Comparison of ENCODE assay signal across 15 mouse cellular contexts in the genomic region with DNA sequence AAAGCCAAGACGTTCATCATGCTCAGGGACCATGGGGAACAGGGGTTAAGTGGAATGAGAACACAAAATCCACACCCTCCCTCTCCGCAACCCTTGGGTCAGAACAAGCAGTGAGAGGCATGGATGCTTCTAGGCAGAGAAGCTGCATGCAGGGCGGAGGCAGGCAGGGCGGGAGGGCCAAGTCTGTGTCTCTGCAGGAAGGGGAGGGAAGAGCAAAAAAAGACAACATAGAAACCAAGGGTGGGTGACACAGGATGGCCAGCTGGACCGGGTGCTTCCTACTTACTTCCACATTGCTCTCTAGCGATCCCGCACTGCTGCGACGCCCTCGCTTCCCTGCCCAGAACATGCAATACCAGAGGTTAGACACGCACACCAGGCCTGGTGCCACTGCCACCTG. TPM values are rescaled to one million over a fixed set of nuclear protein-coding genes. Genes with fewer than 3 reads are reported as not detected.
DNase-seq lines count a peak whose midpoint lies in the region; ATAC-seq and TF ChIP-seq lines count a peak whose summit lies in the region.
"Had no signal": no experiment of that assay in that cellular context is flagged by ENCODE, and none has a peak within 500 bp of the region (broad histone marks: within the 10 kb centered on the region; RNA-seq: fewer than 3 reads in every experiment).

No protein-coding gene starts in this region.

- 86% methylated on average over 11 of the region's 11 CpGs for WGBS in heart, embryonic 12.5 days
- WGBS in lung, postnatal 0 days = 63% methylated on average over 11 of the region's 11 CpGs
- WGBS in lung, adult 2 months = 69% methylated on average over 11 of the region's 11 CpGs
- WGBS in kidney, postnatal 0 days = 58% methylated on average over 11 of the region's 11 CpGs
- WGBS in forebrain, embryonic 11.5 days = 88% methylated on average over 11 of the region's 11 CpGs

- intact Hi-C loops in heart, postnatal 36 days (cut with DNase I) = no loop called here

- peak overlapping the region; percentile 16; the same call in 1 of the 2 replicates for H3K27ac ChIP-seq in heart, embryonic 12.5 days (ENCODE audit: poor library complexity, severe bottlenecking)
- H3K27ac ChIP-seq in lung, postnatal 0 days (ENCODE audit: low read length) = no peak overlapping the region; the same call in 1 of the 2 replicates
- peak overlapping the region; percentile 65; the same call in 1 of the 2 replicates for H3K27ac ChIP-seq in kidney, postnatal 0 days
- H3K27ac ChIP-seq in forebrain, embryonic 11.5 days (ENCODE audit: low read depth, low read length) = no peak overlapping the region
- H3K27ac ChIP-seq: hindbrain, embryonic 15.5 days; midbrain, embryonic 12.5 days had no signal

- peak; percentile 7; the same call in 1 of the 2 replicates for TF ChIP-seq CTCF in lung, postnatal 0 days (IDR thresholded peaks at IDR 0.05)
- TF ChIP-seq CTCF in lung, adult 2 months (IDR thresholded peaks at IDR 0.05; ENCODE audit: insufficient read depth, low read length) = no peak
- no peak for TF ChIP-seq CTCF in kidney, postnatal 0 days (IDR thresholded peaks at IDR 0.05; ENCODE audit: low read depth)

- no peak for DNase-seq in heart, postnatal 36 days
- DNase-seq in lung, postnatal 0 days (ENCODE audit: low spot score) = peak; percentile 35
- DNase-seq in lung, adult 2 months = no peak
- peak; percentile 60 for DNase-seq in kidney, postnatal 0 days (ENCODE audit: low spot score)
- DNase-seq in yolk sac, embryonic 10.5 days (ENCODE audit: low spot score) = peak; percentile 15
- no peak for DNase-seq in forebrain, embryonic 11.5 days (ENCODE audit: low spot score)
- DNase-seq: cerebellum, postnatal 25 days; forebrain, postnatal 0 days; gastrocnemius, postnatal 14 days; left cerebral cortex, postnatal 4 days had no signal

- H3K4me2 ChIP-seq in heart, embryonic 12.5 days = no peak overlapping the region
- no peak overlapping the region for H3K4me2 ChIP-seq in lung, postnatal 0 days (replicated peaks; ENCODE audit: low read depth, low read length)
- no peak overlapping the region for H3K4me2 ChIP-seq in kidney, postnatal 0 days (ENCODE audit: low read length)
- H3K4me2 ChIP-seq in forebrain, embryonic 11.5 days (ENCODE audit: low read depth, low read length, severe bottlenecking) = no peak overlapping the region
- H3K4me2 ChIP-seq: hindbrain, embryonic 15.5 days; liver, embryonic 15.5 days; midbrain, embryonic 12.5 days had no signal

- no peak for ATAC-seq in heart, embryonic 12.5 days (ENCODE audit: insufficient number of reproducible peaks, low FRiP score)
- ATAC-seq in lung, postnatal 0 days = peak; percentile 23
- peak; percentile 3; the same call in 1 of the 2 replicates for ATAC-seq in kidney, postnatal 0 days (replicated peaks; ENCODE audit: low FRiP score, low read depth)
- no peak for ATAC-seq in forebrain, embryonic 11.5 days (replicated peaks; ENCODE audit: low FRiP score)
- ATAC-seq: forebrain, postnatal 0 days; Patski had no signal

- H3K9me3 ChIP-seq in heart, embryonic 12.5 days (replicated peaks) = no peaks in the 10 kb centered on the region
- H3K9me3 ChIP-seq in lung, postnatal 0 days (ENCODE audit: low read length) = no peaks in the 10 kb centered on the region
- no peaks in the 10 kb centered on the region for H3K9me3 ChIP-seq in kidney, postnatal 0 days (replicated peaks; ENCODE audit: low read length)
- H3K9me3 ChIP-seq in forebrain, embryonic 11.5 days (ENCODE audit: control insufficient read depth, low read length) = no peaks in the 10 kb centered on the region
- H3K9me3 ChIP-seq: hindbrain, embryonic 15.5 days; liver, embryonic 15.5 days; midbrain, embryonic 12.5 days had no signal

- no peak for TF ChIP-seq EP300 in lung, postnatal 0 days (IDR thresholded peaks at IDR 0.05)

- H3K36me3 ChIP-seq in heart, embryonic 12.5 days = peaks cover 84% of the 10 kb centered on the region
- peaks cover 55% of the 10 kb centered on the region for H3K36me3 ChIP-seq in lung, postnatal 0 days (ENCODE audit: insufficient read depth, low read length)
- peaks cover 37% of the 10 kb centered on the region for H3K36me3 ChIP-seq in kidney, postnatal 0 days (ENCODE audit: insufficient read depth, low read length)
- H3K36me3 ChIP-seq in forebrain, embryonic 11.5 days (ENCODE audit: control insufficient read depth, insufficient read depth, low read length) = peaks cover 2% of the 10 kb centered on the region; the same call in 1 of the 2 replicates

- no peak overlapping the region for H3K4me3 ChIP-seq in heart, embryonic 12.5 days
- no peak overlapping the region for H3K4me3 ChIP-seq in lung, postnatal 0 days (ENCODE audit: low read depth, low read length)
- H3K4me3 ChIP-seq in lung, adult 2 months (replicated peaks; ENCODE audit: extremely low read depth, low read depth, low read length) = no peak overlapping the region
- no peak overlapping the region for H3K4me3 ChIP-seq in kidney, postnatal 0 days (replicated peaks; ENCODE audit: low read depth, low read length)
- no peak overlapping the region for H3K4me3 ChIP-seq in forebrain, embryonic 11.5 days (ENCODE audit: low read depth, low read length)
- H3K4me3 ChIP-seq: hindbrain, embryonic 15.5 days; liver, embryonic 15.5 days; midbrain, embryonic 12.5 days had no signal

- no peak overlapping the region for H3K9ac ChIP-seq in heart, embryonic 12.5 days
- no peak overlapping the region for H3K9ac ChIP-seq in lung, postnatal 0 days (replicated peaks; ENCODE audit: low read depth)
- no peak overlapping the region for H3K9ac ChIP-seq in kidney, postnatal 0 days (ENCODE audit: low read depth, low read length)
- H3K9ac ChIP-seq in forebrain, embryonic 11.5 days (ENCODE audit: low read length) = no peak overlapping the region
- H3K9ac ChIP-seq: forebrain, postnatal 0 days; hindbrain, embryonic 15.5 days; liver, embryonic 15.5 days; midbrain, embryonic 12.5 days had no signal

- H3K27me3 ChIP-seq in heart, embryonic 12.5 days (replicated peaks) = no peaks in the 10 kb centered on the region
- no peaks in the 10 kb centered on the region for H3K27me3 ChIP-seq in lung, postnatal 0 days (replicated peaks; ENCODE audit: insufficient read depth, low read length)
- no peaks in the 10 kb centered on the region for H3K27me3 ChIP-seq in kidney, postnatal 0 days (ENCODE audit: insufficient read depth, low read length)
- no peaks in the 10 kb centered on the region for H3K27me3 ChIP-seq in forebrain, embryonic 11.5 days (ENCODE audit: control insufficient read depth, insufficient read depth, low read length)
- H3K27me3 ChIP-seq: hindbrain, embryonic 15.5 days; liver, embryonic 15.5 days; midbrain, embryonic 12.5 days; Patski had no signal

- no peak for TF ChIP-seq POLR2A in lung, adult 2 months (IDR thresholded peaks at IDR 0.05; ENCODE audit: borderline replicate concordance, extremely low read depth, low read depth, low read length)

- H3K4me1 ChIP-seq in heart, embryonic 12.5 days (replicated peaks) = peaks cover 34% of the 10 kb centered on the region
- H3K4me1 ChIP-seq in lung, postnatal 0 days (ENCODE audit: insufficient read depth, low read depth, low read length) = no peaks in the 10 kb centered on the region
- peaks cover 5% of the 10 kb centered on the region for H3K4me1 ChIP-seq in lung, adult 2 months (ENCODE audit: control insufficient read depth, insufficient read depth, low read length)
- H3K4me1 ChIP-seq in kidney, postnatal 0 days (replicated peaks; ENCODE audit: insufficient read depth, low read length) = peaks cover 12% of the 10 kb centered on the region; the same call in 1 of the 2 replicates
- H3K4me1 ChIP-seq in forebrain, embryonic 11.5 days (replicated peaks; ENCODE audit: control insufficient read depth, insufficient read depth, low read length) = no peaks in the 10 kb centered on the region
- H3K4me1 ChIP-seq: hindbrain, embryonic 15.5 days; midbrain, embryonic 12.5 days had no signal

RNA-seq across cellular contexts. Expression of gene Slc41a3, which starts 59.2 kb away (rescaled TPM):
- 11.4 and 12.2 TPM in 2 replicates for polyA plus RNA-seq in heart, embryonic 12.5 days (2016; fragmentation: Nextera tagmentation; extraction: Ambion mirVana)
- 10 to 100 TPM; 68.8 to 72.1 TPM for total RNA-seq in heart, postnatal 36 days (2021)
- 9.7 and 10.8 TPM in 2 replicates for polyA plus RNA-seq in lung, postnatal 0 days (2015; fragmentation: Nextera tagmentation; extraction: Ambion mirVana)
- polyA plus RNA-seq in lung, adult 2 months (2012; rRNA removed) = 11.1 and 13.8 TPM in 2 replicates
- polyA plus RNA-seq in kidney, postnatal 0 days (2015; fragmentation: Nextera tagmentation; extraction: Ambion mirVana) = 5.6 and 6.3 TPM in 2 replicates
- polyA plus RNA-seq in forebrain, embryonic 11.5 days (2014; fragmentation: Nextera tagmentation; extraction: Ambion mirVana) = 2.2 and 2.4 TPM in 2 replicates

Comparison
In these comparisons a context has a peak if more than half of its experiments do, and no peak if none do; other contexts are left out.
1. DNase-seq: peak in lung, postnatal 0 days (single experiment), kidney, postnatal 0 days (single experiment) and yolk sac, embryonic 10.5 days (single experiment); none in heart, postnatal 36 days (0 of 2), lung, adult 2 months (single experiment) and forebrain, embryonic 11.5 days (single experiment).
2. ATAC-seq: peak in lung, postnatal 0 days (single experiment) and kidney, postnatal 0 days (single experiment); none in heart, embryonic 12.5 days (single experiment) and forebrain, embryonic 11.5 days (single experiment).
3. H3K27ac ChIP-seq: peak in heart, embryonic 12.5 days (single experiment) and kidney, postnatal 0 days (single experiment); none in lung, postnatal 0 days (single experiment) and forebrain, embryonic 11.5 days (single experiment).